Mouse (Mus musculus): ENCODE measurements around the gene Olfr645.

The Olfr645 gene

GRCm38 (mm10) chr7:104085365-104085764 lies at the start of gene Olfr645:
Gene Olfr645, minus strand, starts transcription at chr7:104085465.
- DNase-seq (ENCODE audit: low spot score in 2 of 2): no peak

GRCm38 (mm10) chr7:104129726-104130125 lies 44.5 kb upstream of the Olfr645 start, which contains the start of gene Ubqln5:
Gene Ubqln5, minus strand, starts transcription at chr7:104129826.
- no peak for DNase-seq (ENCODE audit: low spot score in 2 of 2)

GRCm38 (mm10) chr7:104104757-104104972 lies 19.4 kb upstream of the Olfr645 start, which contains the start of gene Olfr646:
Gene Olfr646, plus strand, starts transcription at chr7:104104873.
- no peak for DNase-seq (ENCODE audit: low spot score in 2 of 2)

- DNase-seq (ENCODE audit: low spot score in 2 of 2): no peak
These were observed 18.9 kb upstream of the Olfr645 start for GRCm38 (mm10) chr7:104103913-104104756.

GRCm38 (mm10) chr7:104071769-104072168 lies 13.5 kb downstream of the Olfr645 start, which contains the start of gene Olfr644:
Gene Olfr644, minus strand, starts transcription at chr7:104071869.
- no peak for DNase-seq (ENCODE audit: low spot score in 2 of 2)

- no peak for DNase-seq (ENCODE audit: low spot score in 2 of 2)
These were observed 23.9 kb downstream of the Olfr645 start, which contains the start of gene 4930516K23Rik for GRCm38 (mm10) chr7:104061345-104061744. Gene 4930516K23Rik, minus strand, starts transcription at chr7:104061445.

GRCm38 (mm10) chr7:104059215-104059614 lies 26.1 kb downstream of the Olfr645 start:
- no peak for DNase-seq (ENCODE audit: low spot score in 2 of 2)

- no peak for DNase-seq (ENCODE audit: low spot score in 2 of 2)
These were observed 32.7 kb downstream of the Olfr645 start, which contains the start of gene Olfr642 for GRCm38 (mm10) chr7:104052566-104052965. Gene Olfr642, minus strand, starts transcription at chr7:104052666.

GRCm38 (mm10) chr7:104050745-104051144 lies 34.5 kb downstream of the Olfr645 start:
- DNase-seq (ENCODE audit: low spot score in 2 of 2): no peak

GRCm38 (mm10) chr7:104035145-104035544 lies 50.1 kb downstream of the Olfr645 start, which contains the start of gene Olfr641:
Gene Olfr641, plus strand, starts transcription at chr7:104035445.
- no peak for DNase-seq (ENCODE audit: low spot score in 2 of 2)
